Mouse (Mus musculus): ENCODE data around the gene Ap1s2. TPM values are rescaled to one million over a fixed set of nuclear protein-coding genes. Genes with fewer than 3 reads are reported as not detected.
A peak's percentile ranks its signal among the peaks of the same experiment; 100 is the strongest.

The Ap1s2 gene
- polyA plus RNA-seq, 1 experiment from 2014 or later, result 33.0 TPM

DNA sequence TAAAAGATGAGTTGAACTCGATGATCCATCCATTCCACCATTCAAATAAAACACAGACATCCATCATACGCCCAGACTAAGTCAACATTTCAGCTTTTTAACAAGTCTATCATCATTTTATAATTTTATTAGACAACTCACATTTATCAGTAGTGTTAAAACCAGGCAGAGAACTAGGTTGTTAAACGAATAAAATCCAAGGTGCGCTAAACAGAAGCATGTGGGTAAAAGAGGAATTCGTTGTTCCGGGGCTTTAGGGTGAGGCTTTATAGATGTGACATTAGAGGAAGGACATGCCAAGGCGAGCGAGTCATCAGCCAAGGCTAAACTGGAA, 847 bp upstream of the Ap1s2 start:
- Histone ChIP-seq H3K4me3 (peak overlapping the region; percentile 60), H3K4me1 (no peaks in the 10 kb centered on the region), H3K27me3 (peaks cover 10% of the 10 kb centered on the region), H3K9ac (no peak overlapping the region), H3K4me2 (peak overlapping the region; percentile 42), H3K36me3 (no peaks in the 10 kb centered on the region), H3K9me3 (no peaks in the 10 kb centered on the region), H3K27ac (peak overlapping the region; percentile 86)
- no peak for ATAC-seq (ENCODE audit: insufficient number of reproducible peaks, low FRiP score, low TSS enrichment, low read depth)
- 31% methylated on average over 8 of the region's 8 CpGs for WGBS

DNA sequence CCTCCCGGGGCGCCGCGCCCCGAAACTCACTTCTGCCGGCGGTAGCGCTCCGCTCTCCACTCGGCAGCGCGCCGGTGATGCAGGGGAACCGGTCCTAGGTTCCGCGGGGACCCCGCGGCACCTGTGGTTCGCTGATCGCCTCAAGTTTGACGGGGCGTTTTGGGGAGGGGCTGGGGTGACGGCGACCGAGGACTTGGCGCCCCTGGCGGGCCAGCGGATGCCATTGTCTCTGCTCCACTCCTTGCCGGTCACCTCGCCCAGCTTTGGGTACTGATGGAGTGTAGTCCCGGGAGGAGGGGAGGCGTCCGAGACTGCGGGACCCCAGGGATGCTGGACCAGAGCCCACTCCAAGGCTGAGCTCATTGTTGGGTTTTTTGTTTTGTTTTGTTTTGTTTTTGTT, 564 bp downstream of the Ap1s2 start:
- Histone ChIP-seq H3K36me3 (no peaks in the 10 kb centered on the region), H3K4me1 (no peaks in the 10 kb centered on the region), H3K4me3 (peak overlapping the region; percentile 60), H3K4me2 (peak overlapping the region; percentile 47), H3K27ac (peak overlapping the region; percentile 80), H3K27me3 (peaks cover 9% of the 10 kb centered on the region; the same call in 1 of the 2 replicates), H3K9me3 (no peaks in the 10 kb centered on the region), H3K9ac (peak overlapping the region; percentile 54)
- 28% methylated on average over 32 of the region's 34 CpGs for WGBS
- ATAC-seq (ENCODE audit: insufficient number of reproducible peaks, low FRiP score, low TSS enrichment, low read depth), result no peak

- no peak for ATAC-seq (ENCODE audit: insufficient number of reproducible peaks, low FRiP score, low TSS enrichment, low read depth)
- Histone ChIP-seq H3K27ac (no peak overlapping the region), H3K9me3 (no peaks in the 10 kb centered on the region), H3K4me2 (no peak overlapping the region), H3K4me3 (no peak overlapping the region), H3K36me3 (no peaks in the 10 kb centered on the region), H3K4me1 (no peaks in the 10 kb centered on the region), H3K9ac (no peak overlapping the region), H3K27me3 (peaks cover 6% of the 10 kb centered on the region; the same call in 1 of the 2 replicates)
Observed at GRCm38 (mm10) chrX:163912791-163913190, 4.0 kb downstream of the Ap1s2 start.

DNA sequence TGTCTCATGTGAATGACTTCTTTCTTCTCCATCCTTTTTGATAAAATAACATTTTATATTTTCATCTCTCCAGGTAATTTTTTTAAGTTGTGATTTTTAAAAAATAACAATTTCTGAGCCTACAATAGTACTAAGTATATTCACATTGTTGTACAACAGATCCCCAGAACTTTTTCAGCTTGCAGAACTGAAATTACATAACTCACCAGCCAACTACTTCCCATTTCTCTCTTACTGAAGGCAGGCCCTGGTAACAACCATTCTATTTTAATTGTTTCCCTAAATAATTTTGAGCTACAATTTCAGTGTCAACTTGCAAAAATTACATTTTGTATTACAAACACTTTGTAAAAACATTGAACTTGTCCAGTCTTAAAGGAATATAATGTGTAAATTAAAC, 20.7 kb downstream of the Ap1s2 start:
- no peak overlapping the region for H3K9ac ChIP-seq
- peaks cover 7% of the 10 kb centered on the region; the same call in 1 of the 2 replicates for H3K27me3 ChIP-seq
- no peaks in the 10 kb centered on the region for H3K4me1 ChIP-seq
- no peak overlapping the region for H3K4me3 ChIP-seq
- H3K27ac ChIP-seq, result no peak overlapping the region
- H3K36me3 ChIP-seq, result no peaks in the 10 kb centered on the region
- ATAC-seq (ENCODE audit: insufficient number of reproducible peaks, low FRiP score, low TSS enrichment, low read depth), result no peak
- H3K9me3 ChIP-seq, result no peaks in the 10 kb centered on the region
- no peak overlapping the region for H3K4me2 ChIP-seq

DNA sequence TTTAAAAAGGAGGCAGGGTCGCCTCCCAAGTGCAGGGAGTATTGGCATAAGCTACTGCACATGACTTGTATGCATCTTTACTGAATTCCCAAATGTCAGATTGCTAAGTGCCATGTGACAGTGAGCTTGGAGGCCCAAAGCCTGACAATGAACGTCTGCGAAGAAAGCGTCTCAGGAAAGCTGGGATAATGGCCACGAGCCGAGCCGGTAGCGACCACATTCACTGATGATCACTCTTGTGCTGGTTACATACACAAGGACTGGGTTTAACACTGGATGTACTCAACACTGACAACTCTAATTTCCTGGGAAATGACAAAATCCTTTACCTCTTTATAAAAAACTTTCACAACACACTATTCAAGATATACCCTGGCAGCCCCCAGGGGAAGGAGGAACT, 25.9 kb downstream of the Ap1s2 start:
- H3K4me1 ChIP-seq, result no peaks in the 10 kb centered on the region
- WGBS, result 90% methylated on average over 8 of the region's 8 CpGs
- H3K27ac ChIP-seq, result no peak overlapping the region
- H3K9me3 ChIP-seq, result no peaks in the 10 kb centered on the region
- peaks cover 9% of the 10 kb centered on the region; the same call in 1 of the 2 replicates for H3K27me3 ChIP-seq
- H3K36me3 ChIP-seq, result peaks cover 12% of the 10 kb centered on the region; the same call in 1 of the 2 replicates
- no peak overlapping the region for H3K4me3 ChIP-seq
- H3K9ac ChIP-seq, result no peak overlapping the region
- ATAC-seq (ENCODE audit: insufficient number of reproducible peaks, low FRiP score, low TSS enrichment, low read depth), result no peak
- H3K4me2 ChIP-seq, result no peak overlapping the region

DNA sequence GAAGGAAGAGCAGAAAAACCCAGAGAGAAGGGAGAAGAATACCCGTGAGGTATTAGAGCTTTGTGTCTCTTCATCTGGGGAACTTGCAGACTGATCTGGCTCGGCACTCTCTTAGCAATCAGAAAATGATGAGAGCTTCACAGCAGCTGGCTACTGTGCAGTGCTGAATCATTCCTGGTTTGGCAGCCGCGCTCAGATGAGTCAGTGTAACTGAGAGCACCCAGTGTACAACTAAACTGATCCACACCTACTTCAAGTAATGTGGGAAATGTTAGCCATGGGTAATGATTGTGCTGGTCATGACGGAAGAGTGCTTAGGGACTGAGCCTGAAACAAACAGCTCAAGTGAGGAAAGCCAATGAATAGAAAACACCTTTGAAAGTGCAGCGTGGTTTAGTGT, 29.8 kb downstream of the Ap1s2 start:
- WGBS, result 91% methylated on average over 6 of the region's 6 CpGs
- no peak overlapping the region for H3K4me3 ChIP-seq
- peaks cover 17% of the 10 kb centered on the region for H3K36me3 ChIP-seq
- no peak overlapping the region for H3K27ac ChIP-seq
- H3K9ac ChIP-seq, result no peak overlapping the region
- no peak overlapping the region for H3K4me2 ChIP-seq
- H3K4me1 ChIP-seq, result no peaks in the 10 kb centered on the region
- peaks cover 6% of the 10 kb centered on the region; the same call in 1 of the 2 replicates for H3K27me3 ChIP-seq
- no peaks in the 10 kb centered on the region for H3K9me3 ChIP-seq
- no peak for ATAC-seq (ENCODE audit: insufficient number of reproducible peaks, low FRiP score, low TSS enrichment, low read depth)

GRCm38 (mm10) chrX:163944381-163944780, 35.6 kb downstream of the Ap1s2 start:
- ATAC-seq (ENCODE audit: insufficient number of reproducible peaks, low FRiP score, low TSS enrichment, low read depth), result no peak
- H3K4me3 ChIP-seq, result no peak overlapping the region
- H3K4me1 ChIP-seq, result no peaks in the 10 kb centered on the region
- H3K27ac ChIP-seq, result no peak overlapping the region
- no peak overlapping the region for H3K9ac ChIP-seq
- H3K27me3 ChIP-seq, result no peaks in the 10 kb centered on the region
- 81% methylated on average over 3 of the region's 3 CpGs for WGBS
- H3K4me2 ChIP-seq, result no peak overlapping the region
- peaks cover 27% of the 10 kb centered on the region for H3K36me3 ChIP-seq
- H3K9me3 ChIP-seq, result no peaks in the 10 kb centered on the region

DNA sequence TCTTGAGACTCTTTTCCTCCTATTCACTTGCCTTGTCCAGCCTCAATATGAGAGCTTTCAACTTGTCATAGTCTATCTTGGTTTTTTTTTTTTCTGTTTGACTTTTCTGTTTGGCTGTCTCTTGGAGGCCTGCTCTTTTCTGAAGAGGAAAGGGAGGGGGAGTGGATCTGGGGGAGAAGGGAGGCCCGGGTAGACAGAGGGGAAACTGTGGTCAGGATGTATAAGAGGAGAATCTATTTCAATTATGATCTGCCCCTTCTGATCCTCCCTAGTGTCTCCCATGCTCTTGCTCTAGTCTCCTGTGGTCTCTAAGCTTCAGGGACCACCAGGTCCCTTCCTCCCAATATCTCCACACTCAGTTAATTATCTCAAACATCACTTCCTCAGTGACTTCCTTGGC, 42.8 kb downstream of the Ap1s2 start:
- Histone ChIP-seq H3K27ac (no peak overlapping the region), H3K9ac (no peak overlapping the region), H3K9me3 (no peaks in the 10 kb centered on the region), H3K4me3 (no peak overlapping the region), H3K4me2 (no peak overlapping the region), H3K27me3 (no peaks in the 10 kb centered on the region), H3K4me1 (no peaks in the 10 kb centered on the region), H3K36me3 (peaks cover 28% of the 10 kb centered on the region)
- WGBS, result 73% methylated on average over 1 of the region's 1 CpGs
- ATAC-seq (ENCODE audit: insufficient number of reproducible peaks, low FRiP score, low TSS enrichment, low read depth), result no peak

DNA sequence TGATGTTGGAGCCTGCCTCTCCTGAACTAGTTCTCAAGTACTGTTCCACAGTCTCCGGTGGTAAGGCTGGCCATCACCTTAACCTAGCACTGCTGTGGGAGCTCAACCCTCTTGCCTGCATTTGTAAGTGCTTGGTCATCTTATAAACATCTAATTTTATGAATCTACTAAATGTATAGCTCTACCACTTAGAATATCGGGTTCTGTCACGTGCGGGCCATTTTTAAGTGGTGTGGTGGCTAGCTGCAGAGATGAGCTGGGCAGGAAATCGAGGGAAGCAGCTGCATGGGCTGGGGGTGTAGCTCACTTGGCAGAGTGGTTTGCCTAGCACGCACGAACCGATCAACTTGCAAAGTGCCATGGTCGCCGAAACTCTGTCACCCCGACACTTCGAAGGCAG, 48.6 kb downstream of the Ap1s2 start:
- Histone ChIP-seq H3K4me1 (no peaks in the 10 kb centered on the region), H3K9me3 (no peaks in the 10 kb centered on the region), H3K27ac (peak overlapping the region; percentile 99), H3K4me2 (peak overlapping the region; percentile 50), H3K27me3 (0 out of 2 replicates have a peak, but pooled peaks cover 3% of the 10 kb centered on the region), H3K36me3 (peaks cover 13% of the 10 kb centered on the region), H3K9ac (no peak overlapping the region), H3K4me3 (peak overlapping the region; percentile 64)
- ATAC-seq (ENCODE audit: insufficient number of reproducible peaks, low FRiP score, low TSS enrichment, low read depth), result no peak
- 33% methylated on average over 12 of the region's 12 CpGs for WGBS

GRCm38 (mm10) chrX:163957803-163958466, 49.1 kb downstream of the Ap1s2 start:
- Histone ChIP-seq H3K27ac (peak overlapping the region; percentile 99), H3K9me3 (no peaks in the 10 kb centered on the region), H3K4me3 (peak overlapping the region; percentile 64), H3K4me1 (no peaks in the 10 kb centered on the region), H3K36me3 (peaks cover 12% of the 10 kb centered on the region), H3K9ac (peak overlapping the region; percentile 76), H3K4me2 (peak overlapping the region; percentile 50), H3K27me3 (0 out of 2 replicates have a peak, but pooled peaks cover 3% of the 10 kb centered on the region)
- 30% methylated on average over 45 of the region's 67 CpGs for WGBS
- peak; percentile 92 for ATAC-seq (ENCODE audit: insufficient number of reproducible peaks, low FRiP score, low TSS enrichment, low read depth)

- Histone ChIP-seq H3K9me3 (no peaks in the 10 kb centered on the region), H3K4me2 (peak within 1 kb of the TSS; percentile 50), H3K36me3 (peaks cover 7% of the 10 kb centered on the region), H3K4me3 (peak within 1 kb of the TSS; percentile 64), H3K27me3 (0 out of 2 replicates have a peak, but pooled peaks cover 3% of the 10 kb centered on the region), H3K4me1 (no peaks in the 10 kb centered on the region), H3K9ac (peak within 1 kb of the TSS; percentile 76), H3K27ac (peak within 1 kb of the TSS; percentile 99)
- 24% methylated on average over 29 of the region's 29 CpGs for WGBS
- peak; percentile 93 for ATAC-seq (ENCODE audit: insufficient number of reproducible peaks, low FRiP score, low TSS enrichment, low read depth)
Observed at GRCm38 (mm10) chrX:163958467-163958875, 49.7 kb downstream of the Ap1s2 start, which contains the start of gene Zrsr2. Gene Zrsr2, minus strand, starts transcription at chrX:163958661.

DNA sequence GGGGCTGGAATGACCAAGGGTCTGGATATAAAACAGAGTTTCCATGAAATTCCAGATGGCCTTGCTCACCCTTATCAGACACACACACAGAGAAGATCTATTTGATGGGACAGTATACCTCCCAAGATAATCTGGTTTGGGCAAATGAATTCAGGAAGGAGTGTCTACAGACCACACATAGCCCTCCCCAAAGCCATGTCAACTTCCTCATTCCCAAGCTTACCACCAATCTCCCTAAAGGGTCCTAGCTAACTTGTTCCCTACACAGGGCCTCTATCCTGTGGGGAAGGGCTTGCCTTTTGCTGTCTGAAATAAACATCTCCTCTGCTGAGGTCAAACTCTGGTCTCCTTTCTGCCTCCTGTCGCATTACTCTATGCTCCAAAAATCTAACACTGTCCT, 72.3 kb downstream of the Ap1s2 start:
- Histone ChIP-seq H3K27me3 (no peaks in the 10 kb centered on the region), H3K36me3 (no peaks in the 10 kb centered on the region), H3K4me1 (no peaks in the 10 kb centered on the region), H3K4me3 (no peak overlapping the region), H3K9me3 (no peaks in the 10 kb centered on the region), H3K9ac (no peak overlapping the region), H3K27ac (no peak overlapping the region), H3K4me2 (no peak overlapping the region)
- ATAC-seq (ENCODE audit: insufficient number of reproducible peaks, low FRiP score, low TSS enrichment, low read depth), result no peak
- 88% methylated on average over 1 of the region's 1 CpGs for WGBS
